Mouse (Mus musculus) spleen, postnatal 14 days (tissue): ENCODE measurements around the gene Acadm.

Source experiments
- DNase-seq, 2 experiments: peaks; one replicate each; pipeline ENCODE4 v3.0.0; 2021 to 2022; ENCODE audit warnings: low spot score in 2 of 2

The Acadm gene

GRCm38 (mm10) chr3:153904586-153904985 is 39.8 kb downstream of the Acadm start:
- DNase-seq: no peak

GRCm38 (mm10) chr3:153902595-153902994 is 41.8 kb downstream of the Acadm start:
- DNase-seq: no peak

GRCm38 (mm10) chr3:153901904-153902303 is 42.5 kb downstream of the Acadm start:
- DNase-seq: no peak

GRCm38 (mm10) chr3:153897216-153897615 is 47.2 kb downstream of the Acadm start:
- no peak for DNase-seq

GRCm38 (mm10) chr3:153895454-153895853 is 49.0 kb downstream of the Acadm start:
- no peak for DNase-seq

GRCm38 (mm10) chr3:153889188-153889781 is 55.1 kb downstream of the Acadm start:
- no peak for DNase-seq

- DNase-seq: no peak
Measured at GRCm38 (mm10) chr3:153888141-153888540, 56.3 kb downstream of the Acadm start.

GRCm38 (mm10) chr3:153886296-153886695 is 58.1 kb downstream of the Acadm start:
- DNase-seq: no peak
